Mouse (Mus musculus) stomach, embryonic 16.5 days (tissue): ENCODE data around the gene Lrrc15. TPM values are rescaled to one million over a fixed set of nuclear protein-coding genes. Genes with fewer than 3 reads are reported as not detected.
A peak's percentile ranks its signal among the peaks of the same experiment; 100 is the strongest.

Experiments
- ATAC-seq: fragments of 200-750 bp; cut with Nextera tagmentation; 2 replicates; pipeline ENCODE4 v1.8.0; 2017; ENCODE audit warnings: moderate number of reproducible peaks, moderate TSS enrichment; ENCODE audit not compliant: insufficient read depth, low FRiP score
- H3K27ac ChIP-seq: fragments of 300-500 bp; sonication (generic); 2 replicates; pipeline ENCODE4 v1.5.1; 2014; ENCODE audit warnings: low read length
- H3K27me3 ChIP-seq: fragments of 300-500 bp; sonication (generic); 2 replicates; pipeline ENCODE4 v1.6.1; 2014; ENCODE audit warnings: low read length, control low read depth, mixed read lengths; ENCODE audit not compliant: control insufficient read depth, insufficient read depth
- H3K36me3 ChIP-seq: fragments of 300-500 bp; sonication (generic); 2 replicates; pipeline ENCODE4 v1.6.1; 2014; ENCODE audit warnings: low read length; ENCODE audit not compliant: control insufficient read depth, insufficient read depth
- H3K4me1 ChIP-seq: fragments of 300-500 bp; sonication (generic); 2 replicates; pipeline ENCODE4 v1.6.1; 2014; ENCODE audit warnings: low read length, control low read depth, mixed read lengths; ENCODE audit not compliant: control insufficient read depth, insufficient read depth
- H3K4me2 ChIP-seq: fragments of 300-500 bp; sonication (generic); 2 replicates; pipeline ENCODE4 v1.6.1; 2014; ENCODE audit warnings: low read depth, low read length, mixed read lengths
- H3K4me3 ChIP-seq: fragments of 300-500 bp; sonication (generic); replicated peaks from 2 replicates; pipeline ENCODE4 v1.5.1; 2014; ENCODE audit warnings: mild to moderate bottlenecking, low read length
- H3K9ac ChIP-seq: fragments of 300-500 bp; sonication (generic); 2 replicates; pipeline ENCODE4 v1.6.1; 2014; ENCODE audit warnings: low read length
- H3K9me3 ChIP-seq: fragments of 300-500 bp; sonication (generic); replicated peaks from 2 replicates; pipeline ENCODE4 v1.6.1; 2016; ENCODE audit warnings: low read length, control low read depth; ENCODE audit not compliant: control insufficient read depth
- whole genome bisulfite sequencing: fragments of 180-500 bp; shearing (Covaris S2); extraction: QIAGEN DNeasy Blood & Tissue Kit; methylation state at CpG from one replicate; pipeline ENCODE4 v1.1.7; 2014; 5-methylcytosine and 5-hydroxymethylcytosine counted together
- polyA plus RNA-seq: library from polyadenylated mRNA; unstranded; fragments of >200 nt; fragmentation: Nextera tagmentation; extraction: Ambion mirVana; gene quantifications from 2 replicates; pipeline ENCODE4 v1.2.1, GENCODE M21; 2015

Gene Lrrc15
- polyA plus RNA-seq, 1 experiment from 2014 or later, result 0.28 TPM

GRCm38 (mm10) chr16:30285701-30286100 is 2.6 kb upstream of the Lrrc15 start:
- Histone ChIP-seq H3K4me3 (no peak overlapping the region), H3K4me2 (no peak overlapping the region), H3K4me1 (peaks cover 8% of the 10 kb centered on the region; the same call in 1 of the 2 replicates), H3K36me3 (no peaks in the 10 kb centered on the region), H3K9ac (no peak overlapping the region), H3K9me3 (no peaks in the 10 kb centered on the region), H3K27me3 (peaks cover 13% of the 10 kb centered on the region), H3K27ac (no peak overlapping the region)
- 77% methylated on average over 4 of the region's 4 CpGs for WGBS
- no peak for ATAC-seq

DNA sequence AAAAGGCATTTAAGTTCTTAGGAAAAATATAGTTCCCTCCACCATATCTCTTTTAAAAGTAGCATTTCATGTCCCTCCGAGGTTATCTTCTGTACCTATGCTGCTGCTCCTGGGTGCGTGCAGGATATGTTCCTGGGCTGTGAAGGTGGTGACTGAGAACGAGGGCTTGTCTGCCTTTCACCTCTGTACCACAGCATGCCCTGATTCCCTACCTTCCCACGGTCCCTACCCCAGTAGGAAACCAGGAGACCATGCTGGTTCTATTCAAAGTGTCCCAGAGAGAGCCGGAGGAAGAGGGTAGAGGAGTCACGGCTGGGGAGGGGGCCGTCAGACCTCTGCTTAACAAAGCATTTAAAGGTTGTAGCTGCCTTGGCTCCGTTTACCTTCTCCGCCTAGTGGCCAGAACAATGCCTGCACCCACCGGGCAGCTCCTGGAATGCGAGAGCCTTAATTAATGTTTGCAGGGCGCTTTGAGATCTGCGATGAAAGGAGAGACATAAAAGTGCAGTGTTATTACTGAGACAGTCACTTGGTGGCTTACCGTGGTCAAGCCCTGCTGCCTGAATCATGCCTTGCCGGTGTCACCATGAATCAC is 784 bp upstream of the Lrrc15 start:
- 1% methylated on average over 15 of the region's 15 CpGs for WGBS
- ATAC-seq, result peak; percentile 45; the same call in 1 of the 2 replicates
- peak overlapping the region; percentile 42 for H3K4me2 ChIP-seq
- H3K9ac ChIP-seq, result 0 out of 2 replicates have a peak overlapping the region, but pooled peaks have one; percentile 27
- H3K36me3 ChIP-seq, result no peaks in the 10 kb centered on the region
- peaks cover 13% of the 10 kb centered on the region for H3K27me3 ChIP-seq
- H3K27ac ChIP-seq, result no peak overlapping the region
- peak overlapping the region; percentile 7; the same call in 1 of the 2 replicates for H3K4me3 ChIP-seq
- H3K9me3 ChIP-seq, result no peaks in the 10 kb centered on the region
- peaks cover 11% of the 10 kb centered on the region; the same call in 1 of the 2 replicates for H3K4me1 ChIP-seq

DNA sequence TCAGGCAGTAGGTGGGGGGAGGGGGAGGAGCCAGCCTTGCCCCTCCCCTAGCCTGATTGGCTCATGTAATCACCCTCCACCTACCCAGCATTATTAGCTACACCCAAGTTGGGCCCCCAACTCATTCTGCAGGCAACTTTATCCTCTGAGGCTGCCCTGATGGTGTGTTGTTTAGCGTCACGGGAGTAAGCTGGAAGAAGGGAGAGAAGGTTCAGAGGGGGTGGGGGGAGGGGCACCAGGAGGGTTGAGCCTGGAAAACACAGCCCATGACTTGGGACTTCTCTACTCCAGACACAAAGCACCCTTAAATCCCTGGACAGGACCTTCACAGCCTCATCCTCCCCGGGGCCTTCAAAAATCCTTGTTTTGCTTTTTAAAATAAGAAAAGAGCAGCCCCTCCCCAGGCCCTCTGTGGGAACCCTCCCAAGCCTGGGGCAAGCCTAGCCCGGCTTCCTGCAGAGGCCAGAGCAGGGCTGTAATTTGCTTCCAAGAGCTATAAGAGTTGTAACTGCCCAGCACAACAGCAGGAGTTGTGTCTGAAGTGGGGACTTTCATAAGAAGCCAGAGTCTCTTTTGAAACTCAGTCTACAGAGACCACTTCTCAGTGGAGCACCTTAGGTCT is 2.3 kb downstream of the Lrrc15 start:
- Histone ChIP-seq H3K9ac (no peak overlapping the region), H3K36me3 (no peaks in the 10 kb centered on the region), H3K4me3 (no peak overlapping the region), H3K27ac (no peak overlapping the region), H3K27me3 (peaks cover 13% of the 10 kb centered on the region), H3K4me2 (no peak overlapping the region), H3K4me1 (peaks cover 11% of the 10 kb centered on the region; the same call in 1 of the 2 replicates), H3K9me3 (no peaks in the 10 kb centered on the region)
- WGBS, result 28% methylated on average over 4 of the region's 4 CpGs
- ATAC-seq, result no peak

GRCm38 (mm10) chr16:30278406-30278805 is 4.7 kb downstream of the Lrrc15 start:
- no peak overlapping the region for H3K27ac ChIP-seq
- no peaks in the 10 kb centered on the region for H3K36me3 ChIP-seq
- no peaks in the 10 kb centered on the region for H3K9me3 ChIP-seq
- peaks cover 8% of the 10 kb centered on the region for H3K27me3 ChIP-seq
- H3K4me1 ChIP-seq, result peaks cover 11% of the 10 kb centered on the region; the same call in 1 of the 2 replicates
- no peak overlapping the region for H3K4me2 ChIP-seq
- no peak overlapping the region for H3K4me3 ChIP-seq
- no peak for ATAC-seq
- no peak overlapping the region for H3K9ac ChIP-seq
- 75% methylated on average over 11 of the region's 11 CpGs for WGBS

- no peak for ATAC-seq
- Histone ChIP-seq H3K4me3 (no peak overlapping the region), H3K4me2 (no peak overlapping the region), H3K36me3 (no peaks in the 10 kb centered on the region), H3K27ac (no peak overlapping the region), H3K9ac (no peak overlapping the region), H3K27me3 (no peaks in the 10 kb centered on the region), H3K4me1 (peaks cover 11% of the 10 kb centered on the region; the same call in 1 of the 2 replicates), H3K9me3 (no peaks in the 10 kb centered on the region)
- 68% methylated on average over 15 of the region's 15 CpGs for WGBS
Observed at GRCm38 (mm10) chr16:30275558-30276340, 7.3 kb downstream of the Lrrc15 start.

- no peak overlapping the region for H3K4me3 ChIP-seq
- no peak overlapping the region for H3K9ac ChIP-seq
- 89% methylated on average over 8 of the region's 8 CpGs for WGBS
- peaks cover 7% of the 10 kb centered on the region; the same call in 1 of the 2 replicates for H3K4me1 ChIP-seq
- no peaks in the 10 kb centered on the region for H3K9me3 ChIP-seq
- ATAC-seq, result no peak
- H3K4me2 ChIP-seq, result no peak overlapping the region
- H3K27me3 ChIP-seq, result no peaks in the 10 kb centered on the region
- H3K27ac ChIP-seq, result no peak overlapping the region
- no peaks in the 10 kb centered on the region for H3K36me3 ChIP-seq
Observed at GRCm38 (mm10) chr16:30273065-30273464, 10.0 kb downstream of the Lrrc15 start.

- Histone ChIP-seq H3K9me3 (no peaks in the 10 kb centered on the region), H3K36me3 (no peaks in the 10 kb centered on the region), H3K4me2 (no peak overlapping the region), H3K27me3 (no peaks in the 10 kb centered on the region), H3K4me3 (no peak overlapping the region), H3K27ac (peak overlapping the region; percentile 68), H3K4me1 (peaks cover 7% of the 10 kb centered on the region; the same call in 1 of the 2 replicates), H3K9ac (no peak overlapping the region)
- ATAC-seq, result no peak
- 52% methylated on average over 6 of the region's 6 CpGs for WGBS
Observed at GRCm38 (mm10) chr16:30271941-30272595, 11.0 kb downstream of the Lrrc15 start.

DNA sequence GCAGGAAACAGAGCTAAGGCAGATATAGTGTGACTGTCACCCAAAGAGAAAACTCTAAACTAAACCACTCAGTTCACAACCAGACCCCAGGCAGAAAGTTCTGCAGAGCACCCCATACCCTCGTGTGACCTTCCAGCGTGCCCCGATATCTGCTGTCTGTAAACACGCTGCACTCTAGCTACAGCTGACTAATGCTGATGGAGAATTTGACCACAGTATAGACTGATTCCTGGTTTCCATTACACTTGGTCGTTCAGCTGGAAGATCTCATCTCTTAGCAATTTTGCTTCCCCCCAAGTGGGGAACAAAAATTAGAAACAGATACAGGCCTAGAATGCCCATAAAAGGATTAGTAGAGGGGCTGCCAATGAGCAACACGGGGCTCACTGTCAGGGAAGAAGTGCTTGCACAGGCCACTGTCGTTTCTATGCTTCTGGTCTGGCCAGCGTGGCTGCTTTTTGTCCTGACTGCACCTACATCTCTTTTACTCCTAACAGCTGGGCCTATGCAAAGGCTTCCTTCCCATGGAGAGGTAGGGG is 11.8 kb downstream of the Lrrc15 start:
- no peak; the same call in 1 of the 2 replicates for ATAC-seq
- 52% methylated on average over 8 of the region's 8 CpGs for WGBS

More for the DNA sequence above, 11.8 kb downstream of the Lrrc15 start:
- no peaks in the 10 kb centered on the region for H3K36me3 ChIP-seq
- peaks cover 7% of the 10 kb centered on the region; the same call in 1 of the 2 replicates for H3K4me1 ChIP-seq
- no peaks in the 10 kb centered on the region for H3K9me3 ChIP-seq
- H3K27me3 ChIP-seq, result no peaks in the 10 kb centered on the region
- H3K9ac ChIP-seq, result no peak overlapping the region
- no peak overlapping the region for H3K4me3 ChIP-seq
- H3K4me2 ChIP-seq, result no peak overlapping the region
- H3K27ac ChIP-seq, result peak overlapping the region; percentile 68
